Mouse (Mus musculus) kidney, postnatal 25 days (tissue): ENCODE results near the gene Gtf3a.
"Not testable (repeated sequence)": the region's sequence is repeated elsewhere in the genome, so short reads cannot be mapped to it uniquely, and the experiment has no call there.

Source experiments
- DNase-seq, 2 experiments: peaks; one replicate each; pipeline ENCODE4 v3.0.0; 2021; ENCODE audit warnings: mixed read lengths in 2 of 2

Gtf3a gene

DNA sequence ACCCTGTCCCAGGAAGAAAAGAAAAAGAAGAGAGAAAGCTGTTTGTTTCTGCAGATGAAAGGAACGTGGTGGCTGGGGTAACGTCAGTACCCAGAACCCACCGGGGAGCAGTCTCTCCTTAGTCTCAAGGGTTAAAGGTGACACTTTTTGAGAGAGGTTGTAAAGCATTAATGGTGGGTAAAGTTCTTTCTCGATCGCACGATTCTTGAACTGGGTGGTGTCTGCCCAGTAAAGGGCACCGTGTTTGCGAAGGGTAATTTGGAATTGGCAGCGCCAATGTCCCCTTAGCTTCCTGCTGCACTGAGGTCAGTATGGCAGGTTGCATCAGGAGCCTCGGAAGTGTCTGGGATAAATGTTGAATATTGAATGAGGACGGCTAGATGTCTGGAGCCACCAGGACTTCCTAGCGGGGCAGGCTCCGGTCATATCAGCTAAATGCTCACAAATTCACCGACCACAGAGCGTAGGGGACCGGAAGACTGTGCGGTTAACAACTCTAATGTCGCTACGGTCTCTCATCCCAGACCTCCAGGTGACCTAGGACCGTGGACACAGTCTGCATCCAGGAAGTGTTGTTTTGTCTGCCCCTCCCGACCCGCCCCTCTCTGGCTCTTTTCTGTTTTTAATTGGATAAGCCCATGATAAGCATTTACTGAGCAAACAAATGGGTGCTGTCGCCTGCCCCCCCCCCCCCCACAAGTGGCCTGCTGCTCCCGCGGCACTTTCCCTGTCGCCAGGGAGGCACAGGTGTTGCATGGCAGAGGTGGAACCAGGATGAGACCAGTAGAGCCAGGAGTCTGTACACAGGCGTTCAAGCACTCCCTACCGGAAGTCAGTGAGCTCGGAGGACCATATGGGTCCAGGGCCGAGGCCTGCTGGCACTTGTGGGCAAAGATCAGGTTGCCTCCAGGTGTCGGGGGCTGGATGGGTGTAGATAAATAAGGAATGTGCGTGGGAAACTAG is 10.6 kb upstream of the Gtf3a start:
- DNase-seq, result no peak

DNA sequence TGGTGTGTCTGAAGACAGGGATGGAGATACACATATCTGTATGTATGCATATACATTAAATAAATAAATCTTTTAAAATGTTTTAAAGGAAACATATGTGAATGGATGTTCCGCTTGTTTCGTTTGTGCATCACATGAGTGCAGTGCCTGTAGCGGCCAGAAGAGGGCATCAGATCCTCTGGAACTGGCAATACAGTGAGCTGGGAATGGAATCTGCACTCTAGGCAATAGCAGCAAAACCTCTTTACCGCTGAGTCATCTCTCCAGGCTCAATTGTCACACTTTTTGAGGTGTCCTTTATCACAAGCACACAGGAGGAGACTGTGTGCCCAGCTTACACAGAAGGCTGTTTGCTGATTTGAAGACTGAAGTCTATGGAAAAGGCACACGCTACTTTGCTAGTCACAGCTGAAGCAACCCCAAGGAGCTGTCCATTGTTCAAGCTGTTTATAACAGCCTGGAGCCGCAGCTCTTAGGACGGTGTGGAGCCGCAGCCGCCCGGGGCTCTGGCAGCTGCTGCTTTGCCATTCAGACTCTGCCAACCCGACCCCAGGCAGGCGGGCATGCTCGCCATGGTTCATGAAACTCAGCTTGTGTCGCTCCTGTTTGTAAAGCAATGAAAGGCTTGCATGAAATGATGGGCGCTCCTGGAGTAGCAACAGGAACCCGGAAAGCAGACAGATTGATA is 9.2 kb upstream of the Gtf3a start:
- no peak for DNase-seq

DNA sequence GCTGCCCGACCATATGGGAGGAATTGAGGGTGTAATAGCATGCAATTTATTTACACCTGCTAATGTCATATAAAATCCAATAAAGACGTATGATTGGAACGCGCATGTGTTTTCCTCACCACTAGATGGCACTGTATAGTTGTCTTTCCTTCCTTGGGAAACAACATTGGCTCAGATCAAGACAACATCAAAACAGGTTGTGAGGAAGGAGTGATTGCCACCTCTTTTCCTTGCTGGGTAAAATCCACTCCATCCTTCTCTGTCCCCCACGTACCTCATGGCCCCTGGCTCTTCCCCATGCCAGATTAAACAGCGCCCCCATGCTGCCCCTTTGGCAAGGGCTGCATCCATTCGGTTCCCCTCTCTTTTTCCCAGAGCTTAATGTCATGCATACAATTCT is 8.2 kb upstream of the Gtf3a start:
- DNase-seq, result peak in 1 of 2 experiments; percentile 48

DNA sequence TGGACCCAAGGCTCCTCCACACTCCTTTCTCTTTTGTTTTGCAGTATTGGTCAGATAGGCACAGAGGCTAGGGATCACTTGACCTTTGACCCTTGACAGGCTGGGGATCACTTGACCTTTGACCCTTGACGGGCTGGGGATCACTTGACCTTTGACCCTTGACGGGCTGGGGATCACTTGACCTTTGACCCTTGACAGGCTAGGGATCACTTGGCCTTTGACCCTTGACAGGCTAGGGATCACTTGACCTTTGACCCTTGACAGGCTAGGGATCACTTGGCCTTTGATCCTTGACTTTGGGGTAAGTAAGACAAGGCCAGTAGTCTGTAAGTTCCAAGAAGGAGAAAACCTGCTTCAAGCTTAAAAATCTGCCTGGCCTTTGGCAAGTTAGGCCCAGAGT is 6.5 kb upstream of the Gtf3a start:
- DNase-seq, result not testable (repeated sequence)

DNA sequence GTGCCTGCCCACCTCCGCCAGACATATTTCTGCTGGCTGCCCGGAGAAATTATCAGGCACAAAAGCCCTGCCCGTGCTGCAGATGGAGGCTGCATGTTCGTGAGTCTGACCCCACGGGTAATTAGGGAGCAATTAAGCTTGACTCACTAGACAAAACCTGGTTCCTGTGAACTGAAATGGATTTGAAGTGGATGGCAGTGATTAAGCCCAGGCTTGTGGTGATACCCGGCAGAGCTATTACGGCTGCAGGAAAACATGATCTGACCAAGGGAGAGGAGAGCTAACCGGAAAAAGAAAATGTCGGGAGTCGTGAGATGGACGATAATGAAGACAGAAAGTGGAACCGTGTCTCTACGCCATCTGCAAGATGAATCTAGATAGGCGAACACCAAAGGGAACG is 5.5 kb upstream of the Gtf3a start:
- no peak for DNase-seq

DNA sequence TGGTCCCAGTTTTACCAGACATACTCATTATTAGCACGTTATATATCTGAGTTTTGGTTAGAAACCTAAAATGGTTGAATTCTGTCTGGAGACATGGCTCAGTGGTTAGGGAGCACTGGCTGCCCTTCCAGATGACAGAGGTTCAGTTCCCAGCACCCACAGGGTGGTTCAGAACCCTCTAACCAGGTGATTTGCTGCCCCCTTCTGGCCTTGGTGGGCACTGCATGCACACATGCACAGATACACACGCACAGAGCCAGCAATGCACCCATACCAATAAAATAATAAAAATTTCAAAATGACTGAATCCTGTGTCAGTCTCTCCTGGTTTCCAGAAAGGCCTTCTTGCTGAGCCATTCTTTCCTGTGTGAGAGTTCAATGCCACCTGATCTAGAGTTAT is 3.9 kb upstream of the Gtf3a start:
- DNase-seq, result no peak

DNA sequence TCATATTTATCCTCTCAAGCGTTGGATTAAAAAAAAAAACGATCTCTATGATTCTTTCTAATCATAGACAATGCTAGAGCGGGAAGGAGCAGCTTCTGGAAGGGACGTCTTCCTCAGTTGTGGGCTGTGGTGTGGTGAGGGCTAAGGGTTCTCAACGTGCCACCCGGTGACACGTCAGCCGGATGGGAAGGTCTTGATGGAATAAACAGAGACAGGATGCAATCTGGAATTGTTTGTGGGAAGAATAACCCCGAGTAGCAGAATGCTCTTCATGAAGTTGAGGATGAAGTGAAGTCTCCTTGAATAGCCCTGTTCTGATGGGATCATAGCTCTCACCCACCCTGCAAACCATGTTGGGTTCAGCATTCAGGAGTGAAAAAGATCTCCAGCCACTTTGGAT is 1.8 kb upstream of the Gtf3a start:
- DNase-seq, result no peak

DNA sequence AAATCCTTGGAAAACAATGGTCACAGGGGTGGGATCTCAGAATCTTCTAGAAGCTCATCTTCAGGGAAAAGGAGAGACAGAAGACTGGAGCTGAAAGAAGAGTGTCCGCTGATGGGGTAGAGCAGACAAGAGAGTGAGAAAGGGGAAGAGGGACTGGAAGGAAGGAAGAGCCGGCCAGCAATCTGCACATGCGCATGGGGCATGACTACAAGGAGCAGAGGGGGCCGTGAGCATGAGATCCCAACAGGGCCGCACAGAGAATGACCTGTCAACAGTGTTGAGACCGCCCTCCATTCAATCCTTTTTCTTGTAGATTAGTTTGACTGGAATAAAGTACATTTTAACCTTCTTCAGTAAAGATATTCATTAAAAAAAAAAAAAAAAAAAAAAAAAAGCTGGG is 960 bp upstream of the Gtf3a start:
- no peak for DNase-seq

DNA sequence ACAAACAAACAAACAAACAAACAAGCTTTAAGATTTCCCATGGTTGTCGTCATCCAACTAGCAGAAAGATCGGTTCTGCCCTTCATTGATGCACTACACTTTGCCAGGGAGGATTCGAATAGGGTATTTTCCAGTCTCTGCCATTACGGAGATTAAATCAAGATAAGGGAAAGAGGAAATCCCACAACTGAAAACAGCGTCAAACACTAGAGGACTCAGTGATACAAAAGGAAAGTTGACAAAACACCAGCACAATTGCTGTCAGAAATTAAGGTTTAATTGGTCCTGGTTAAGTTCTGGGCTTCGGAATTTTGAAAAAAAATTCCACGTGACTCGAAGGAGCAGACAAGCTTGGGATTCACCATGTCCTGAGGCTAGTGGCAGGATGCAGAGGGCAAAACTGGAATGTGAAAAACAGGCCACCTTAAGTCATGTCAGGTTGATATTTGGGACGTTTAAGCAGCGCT is 383 bp upstream of the Gtf3a start:
- no peak for DNase-seq

DNA sequence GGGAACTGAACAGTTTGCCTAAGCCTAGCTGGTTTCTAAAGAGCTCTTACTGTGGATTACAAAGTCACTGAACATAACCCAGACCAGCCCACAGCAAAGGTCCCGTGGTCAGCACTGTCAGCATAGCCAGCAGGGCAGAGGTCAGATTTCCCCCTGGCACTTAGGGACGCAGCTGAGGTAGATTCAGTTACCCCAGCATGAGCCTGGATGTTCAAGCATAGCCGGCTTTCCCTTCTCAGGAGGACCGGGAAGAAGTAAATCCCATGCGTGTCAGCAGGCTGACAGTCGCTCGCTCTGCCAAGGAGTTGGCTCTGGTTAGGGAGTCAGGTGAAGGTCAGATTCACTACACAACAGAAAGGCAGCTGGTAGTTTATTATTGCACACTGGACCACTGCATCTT is 6.1 kb downstream of the Gtf3a start:
- DNase-seq, result peak; percentile 32 to 67

DNA sequence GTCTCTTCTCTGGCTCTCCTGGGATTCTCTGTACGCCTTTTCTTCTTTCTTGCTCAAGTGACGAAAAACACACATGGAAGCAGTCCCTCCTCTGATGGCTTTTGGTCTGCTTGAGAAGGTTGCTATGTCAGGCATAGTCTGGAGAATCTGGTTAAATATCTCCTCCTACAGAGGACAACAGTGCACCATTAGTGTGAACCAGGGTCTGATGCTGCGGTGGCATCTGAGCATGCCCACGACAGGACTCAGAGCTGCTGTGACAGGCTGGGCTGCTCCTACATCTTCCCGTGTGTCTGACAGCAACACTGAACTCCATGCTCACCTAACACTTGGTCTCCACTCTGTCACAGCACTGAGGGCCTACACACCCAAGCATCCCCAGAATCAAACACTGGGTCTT is 7.2 kb downstream of the Gtf3a start:
- no peak for DNase-seq

DNA sequence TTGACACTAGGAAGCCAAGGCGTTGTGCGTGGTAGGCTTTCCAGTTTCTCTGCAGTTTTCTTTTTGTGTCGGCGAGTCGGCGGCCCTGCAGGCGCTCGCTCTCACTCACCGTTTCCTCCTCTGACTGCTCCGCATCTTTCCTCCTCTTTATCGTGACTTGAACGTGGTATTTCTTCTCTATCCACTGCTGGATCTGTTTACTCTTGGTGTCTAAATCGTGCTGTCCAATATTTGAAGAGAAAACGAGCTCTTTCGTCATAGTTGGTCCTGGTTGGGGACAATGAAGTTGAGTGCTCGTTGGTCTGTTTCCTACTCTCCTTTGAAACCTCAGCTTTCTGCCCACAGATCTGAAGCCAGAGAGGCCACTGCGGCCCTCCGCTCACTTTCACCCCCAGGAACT is 8.2 kb downstream of the Gtf3a start:
- DNase-seq, result no peak

DNA sequence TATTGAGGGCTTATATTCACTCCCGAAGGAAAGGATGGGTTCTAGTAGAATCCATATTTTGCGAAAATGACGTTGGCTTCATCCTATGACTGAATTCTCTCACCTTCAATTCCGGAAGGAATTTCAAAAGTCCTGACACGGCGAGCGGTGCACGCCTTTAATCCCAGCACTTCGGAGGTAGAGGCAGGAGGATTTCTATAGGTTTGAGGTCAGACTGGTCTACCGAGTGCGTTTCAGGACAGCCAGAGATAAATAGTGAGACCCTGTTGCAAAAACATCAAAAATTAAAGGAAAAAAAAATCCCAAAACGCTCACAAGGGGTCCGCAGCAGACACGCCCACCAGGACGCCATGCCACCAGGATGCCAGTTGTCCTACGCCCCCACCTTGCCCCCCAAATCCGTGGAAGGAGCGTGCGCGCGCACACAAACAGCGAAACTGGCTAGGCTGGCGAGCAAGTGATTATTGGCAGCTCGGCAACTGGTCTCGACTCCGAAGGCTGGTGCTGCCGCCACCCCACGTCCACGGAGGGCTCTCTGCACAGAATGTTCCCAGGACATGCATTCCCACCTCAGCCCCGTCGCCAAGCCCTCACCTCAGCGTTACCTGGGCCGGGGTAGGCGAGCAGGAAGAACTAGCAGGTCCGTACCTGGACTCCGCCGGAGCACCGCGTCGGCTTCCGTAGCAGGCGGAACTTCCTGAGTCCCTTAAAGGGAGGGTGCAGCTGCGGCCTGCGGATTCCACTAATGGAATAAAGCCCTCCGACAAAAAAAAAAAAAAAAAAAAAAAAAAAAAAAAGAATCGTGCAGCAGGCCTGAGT is 14.9 kb downstream of the Gtf3a start, which contains the start of gene Mtif3:
TSS of gene Mtif3 (minus strand) at position 683 of the 819 bp plus-strand sequence.
- peak; percentile 89 to 96 for DNase-seq

DNA sequence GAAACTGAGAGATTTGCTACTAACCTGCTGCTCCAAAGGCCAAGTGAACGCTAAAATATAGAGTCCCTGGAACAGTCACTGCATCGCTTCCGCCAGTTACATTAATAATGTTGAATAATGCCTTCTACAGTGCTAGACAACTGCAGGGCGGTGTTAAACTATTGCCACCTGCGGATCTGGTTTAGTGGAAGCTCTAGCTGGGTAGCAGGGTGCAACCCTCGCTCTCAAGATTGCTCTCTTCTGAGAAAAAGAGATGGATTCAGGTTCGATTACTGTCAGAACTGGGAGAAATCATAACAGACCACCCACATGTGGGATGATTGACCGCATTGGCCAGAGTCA is 15.5 kb downstream of the Gtf3a start:
- no peak for DNase-seq

DNA sequence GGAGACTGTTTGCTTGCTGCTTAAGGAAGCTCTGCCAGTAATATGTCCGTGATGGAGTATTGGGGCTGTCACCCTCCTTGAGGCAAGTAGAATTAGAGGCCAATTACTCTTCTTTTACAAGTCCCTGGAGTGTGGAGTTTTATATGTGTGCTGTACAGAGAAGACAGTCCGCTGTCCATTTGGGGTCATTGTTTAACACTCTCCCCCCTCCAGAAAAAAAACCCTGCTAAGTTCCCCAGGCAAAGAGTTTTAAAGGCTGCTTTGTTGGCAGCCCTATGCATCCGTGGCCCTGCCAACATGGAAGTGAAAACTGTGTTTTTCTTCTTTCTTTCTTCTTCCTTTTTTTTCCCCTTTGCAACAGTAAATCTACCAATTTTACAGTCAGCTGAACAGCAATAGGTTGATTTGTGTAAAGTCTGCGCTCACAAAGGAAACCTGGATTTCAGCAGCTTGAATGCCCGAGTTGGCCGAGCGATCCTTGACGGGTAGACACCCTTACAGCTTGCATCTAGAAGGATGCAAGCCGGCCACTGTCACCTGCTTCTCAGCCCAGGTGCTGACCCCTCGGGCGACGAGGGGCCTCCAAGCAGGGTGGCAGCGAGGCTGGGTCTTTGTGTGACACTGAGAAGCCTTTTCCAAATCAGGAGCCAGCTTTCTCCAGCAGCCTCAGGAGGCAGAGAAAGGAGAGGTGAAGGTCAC is 20.4 kb downstream of the Gtf3a start:
- no peak for DNase-seq

DNA sequence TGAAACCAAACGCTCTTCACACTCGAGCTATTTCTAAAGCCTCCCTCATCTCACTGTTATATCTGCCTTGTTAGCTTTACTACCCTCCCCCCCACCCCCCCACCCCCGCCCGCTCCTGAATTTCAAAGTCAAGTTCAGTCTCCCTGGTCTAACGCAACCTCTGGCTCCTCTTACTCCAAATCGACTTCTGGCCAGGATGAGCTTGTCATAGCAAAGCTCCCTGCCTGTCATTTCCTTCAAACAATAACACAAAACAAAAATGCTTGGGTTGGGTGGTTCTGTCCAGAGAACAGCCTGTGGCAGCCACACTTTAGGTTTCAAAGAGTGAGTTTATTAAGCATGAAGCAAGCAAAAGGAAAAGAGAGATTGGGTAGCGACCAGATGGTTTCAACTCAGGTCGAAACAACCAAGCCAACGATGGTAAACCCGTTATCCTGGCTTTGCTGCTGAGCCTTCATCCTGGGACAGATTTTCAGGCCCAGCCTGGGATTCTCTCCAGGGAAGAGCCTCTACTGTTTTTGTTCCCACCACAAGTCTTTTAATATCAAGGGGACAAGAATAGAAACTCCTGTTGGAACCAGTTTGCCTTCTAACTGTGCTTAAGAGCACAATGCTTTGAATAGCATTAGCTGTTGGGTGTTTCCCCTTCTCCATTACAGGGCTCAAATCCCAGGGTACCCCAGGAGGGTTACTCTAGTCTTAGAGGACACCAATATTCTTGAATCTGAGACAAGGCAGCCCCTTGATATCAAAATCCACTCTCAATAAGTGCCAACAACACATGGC is 23.5 kb downstream of the Gtf3a start:
- DNase-seq, result no peak

DNA sequence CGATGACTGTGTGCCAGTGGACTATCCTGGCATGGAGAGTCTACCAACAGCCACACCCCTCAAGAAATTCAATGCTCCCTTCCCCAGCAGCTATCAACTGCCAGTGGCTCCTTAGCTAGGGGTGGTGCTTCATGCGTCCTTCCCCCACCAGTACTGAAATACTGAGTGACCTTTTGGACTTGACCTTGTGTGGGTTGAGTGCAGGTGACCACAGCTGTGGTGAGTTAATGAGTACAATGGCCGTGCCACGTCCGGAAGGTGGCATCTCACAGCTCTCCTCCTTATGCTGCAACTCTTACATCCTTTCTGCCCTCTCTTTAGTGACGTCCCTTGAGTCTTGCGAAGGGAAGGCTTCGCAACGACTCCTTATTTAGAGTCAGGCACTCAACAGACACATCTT is 24.9 kb downstream of the Gtf3a start:
- DNase-seq, result peak; percentile 69 to 86

DNA sequence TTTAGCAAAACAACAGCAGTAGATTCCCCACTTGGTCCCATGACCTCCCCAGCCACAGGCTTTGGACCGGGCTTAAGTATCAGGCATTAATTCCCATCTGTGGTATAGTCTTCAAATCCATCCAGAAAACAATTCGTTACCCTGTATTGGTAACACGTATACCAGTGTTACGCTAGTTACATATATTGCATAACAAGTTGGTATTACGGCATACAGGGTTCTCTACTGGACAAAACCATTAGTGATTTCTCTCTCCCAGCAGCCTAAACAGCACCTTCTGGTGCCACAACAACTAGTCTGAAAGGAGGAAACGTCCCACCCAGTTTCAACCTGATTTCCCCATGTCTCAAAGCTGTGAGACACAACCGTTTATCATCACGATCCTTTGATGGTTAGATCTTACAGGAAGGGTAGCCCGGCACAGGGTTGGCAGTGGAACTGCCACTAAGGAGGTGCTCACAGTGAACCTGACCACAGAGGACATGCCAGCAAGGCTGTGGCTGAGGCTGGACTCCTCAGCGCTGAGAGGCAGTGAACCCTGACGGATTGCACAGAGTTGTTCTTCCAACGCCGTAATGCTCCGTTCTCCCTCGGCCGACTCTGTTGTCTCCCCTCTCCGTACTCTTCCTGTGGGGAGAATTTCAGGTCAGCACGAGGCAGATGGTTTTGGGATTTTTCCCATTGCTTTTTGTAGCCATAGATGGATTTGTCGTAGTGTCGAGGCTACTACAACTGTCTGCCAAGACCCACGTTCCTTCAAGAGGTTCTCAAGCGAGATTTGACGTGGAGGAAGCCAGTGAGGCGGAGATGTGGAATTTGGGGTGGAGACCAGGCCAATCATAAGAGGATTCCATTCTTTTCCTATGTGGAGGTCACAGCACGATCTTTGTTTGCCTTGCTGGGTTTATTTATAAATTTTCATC is 25.7 kb downstream of the Gtf3a start:
- peak; percentile 70 to 89 for DNase-seq

DNA sequence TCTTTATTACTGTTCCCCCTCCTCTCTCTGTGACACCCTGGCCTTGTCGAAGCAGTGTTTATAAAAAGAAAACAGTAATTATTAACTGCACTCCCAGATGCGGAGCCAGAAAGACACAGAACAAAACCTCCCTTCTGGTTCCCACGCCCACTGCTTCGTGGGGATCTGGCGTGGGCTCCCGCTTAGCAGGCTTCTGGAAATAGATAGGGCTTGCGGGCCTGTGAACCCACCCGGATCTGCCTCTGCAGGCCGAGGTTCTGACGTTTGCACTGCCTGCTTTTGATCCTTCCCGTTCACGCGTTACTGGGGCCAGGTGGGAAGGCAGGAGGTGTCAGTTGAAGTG is 26.3 kb downstream of the Gtf3a start:
- DNase-seq, result peak; percentile 42 to 72

DNA sequence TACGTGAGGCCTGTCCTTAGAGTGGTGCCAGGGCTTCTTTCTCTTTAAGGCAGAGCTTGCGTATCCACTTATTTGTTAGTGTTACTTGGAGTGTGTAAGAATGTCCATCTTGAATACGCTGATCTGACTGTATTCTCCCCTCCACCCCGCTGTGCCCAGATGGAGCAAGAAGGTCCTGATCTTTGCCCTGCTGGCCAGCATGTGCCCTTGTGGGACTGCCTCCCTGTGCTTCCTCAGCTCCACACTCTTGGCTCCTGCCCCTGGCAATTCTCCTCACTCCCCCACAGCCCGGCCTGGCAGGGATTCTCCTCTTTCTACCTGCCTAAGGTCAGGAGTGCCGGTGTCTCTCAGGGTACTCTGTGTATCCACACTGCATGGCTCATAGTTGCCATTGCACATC is 32.9 kb downstream of the Gtf3a start:
- peak; percentile 79 to 91 for DNase-seq

DNA sequence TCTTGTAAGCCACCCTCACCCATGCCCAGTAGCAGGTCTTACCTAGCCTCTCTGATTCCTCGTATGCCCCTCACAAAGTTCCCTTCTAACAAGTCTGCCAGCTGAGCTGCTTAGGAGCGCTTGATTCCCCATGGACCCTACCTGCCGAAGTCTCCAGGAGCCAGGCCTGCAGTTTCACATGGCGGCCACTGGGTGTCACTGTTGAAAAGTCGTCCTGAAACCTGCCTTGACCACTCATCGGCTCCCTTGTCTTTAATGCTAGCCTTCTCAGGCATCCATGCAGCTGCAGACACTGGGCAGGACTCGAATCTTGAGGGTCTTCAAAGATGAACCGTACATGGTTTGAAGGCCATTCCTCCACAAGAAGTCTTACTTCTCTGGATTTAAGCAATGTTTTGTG is 34.8 kb downstream of the Gtf3a start:
- peak; percentile 64 to 68 for DNase-seq
